In the genomic region with DNA sequence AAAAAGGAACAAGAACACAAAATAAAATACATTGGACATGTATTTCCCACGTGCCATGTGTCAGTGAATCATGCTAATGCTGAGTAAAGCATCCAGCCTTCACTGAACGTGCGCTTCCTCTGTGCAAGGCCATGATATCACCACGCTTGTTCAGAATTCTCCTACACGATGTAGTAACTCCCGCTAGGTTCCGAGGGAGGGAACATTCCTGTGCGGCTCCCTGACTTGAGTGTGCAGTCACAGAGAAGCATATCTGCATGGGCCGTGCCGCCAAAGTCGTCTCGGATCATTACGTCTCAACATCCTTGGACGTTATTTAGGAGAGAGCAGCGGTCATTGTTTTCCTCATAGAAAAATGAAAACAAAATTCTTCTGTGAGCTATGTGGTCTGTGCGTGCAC, we compare ENCODE assay signal across 17 mouse cellular contexts.
DNase-seq lines count a peak whose midpoint lies in the region; ATAC-seq and TF ChIP-seq lines count a peak whose summit lies in the region.
"Had no signal": no experiment of that assay in that cellular context is flagged by ENCODE, and none has a peak within 500 bp of the region (broad histone marks: within the 10 kb centered on the region; RNA-seq: fewer than 3 reads in every experiment).

No protein-coding gene starts in this region.

- H3K9ac ChIP-seq in kidney, embryonic 15.5 days = no peak overlapping the region
- H3K9ac ChIP-seq in heart, postnatal 0 days (replicated peaks; ENCODE audit: low read depth, low read length) = no peak overlapping the region
- H3K9ac ChIP-seq: embryonic facial prominence, embryonic 15.5 days; forebrain, embryonic 12.5 days; limb, embryonic 12.5 days; liver, embryonic 15.5 days had no signal

- peaks cover 48% of the 10 kb centered on the region for H3K4me1 ChIP-seq in kidney, embryonic 15.5 days
- peaks cover 53% of the 10 kb centered on the region for H3K4me1 ChIP-seq in heart, postnatal 0 days (ENCODE audit: control insufficient read depth, insufficient read depth)
- H3K4me1 ChIP-seq in embryonic facial prominence, embryonic 10.5 days = peaks cover 5% of the 10 kb centered on the region; the same call in 1 of the 2 replicates
- H3K4me1 ChIP-seq: embryonic facial prominence, embryonic 15.5 days; liver, embryonic 15.5 days had no signal

- 54% methylated on average over 16 of the region's 16 CpGs for WGBS in kidney, embryonic 15.5 days
- WGBS in heart, postnatal 0 days = 19% methylated on average over 16 of the region's 16 CpGs
- 86% methylated on average over 16 of the region's 16 CpGs for WGBS in embryonic facial prominence, embryonic 10.5 days

- H3K27me3 ChIP-seq in kidney, embryonic 15.5 days = no peaks in the 10 kb centered on the region
- H3K27me3 ChIP-seq in heart, postnatal 0 days (ENCODE audit: control insufficient read depth, insufficient read depth, low read length) = no peaks in the 10 kb centered on the region
- no peaks in the 10 kb centered on the region for H3K27me3 ChIP-seq in embryonic facial prominence, embryonic 10.5 days (replicated peaks; ENCODE audit: low read depth, poor library complexity, severe bottlenecking)
- H3K27me3 ChIP-seq: CH12.LX; embryonic facial prominence, embryonic 15.5 days; forebrain, embryonic 12.5 days; limb, embryonic 12.5 days; liver, embryonic 15.5 days had no signal

- no peak overlapping the region for H3K4me3 ChIP-seq in kidney, embryonic 15.5 days (replicated peaks)
- 0 out of 2 replicates have a peak overlapping the region, but pooled peaks have one; percentile 2 for H3K4me3 ChIP-seq in heart, postnatal 0 days (ENCODE audit: low read depth, low read length)
- no peak overlapping the region for H3K4me3 ChIP-seq in embryonic facial prominence, embryonic 10.5 days
- H3K4me3 ChIP-seq: embryonic facial prominence, embryonic 15.5 days; forebrain, embryonic 12.5 days; hindbrain, embryonic 10.5 days; left cerebral cortex, adult 2 months; limb, embryonic 12.5 days; liver, embryonic 15.5 days had no signal

- H3K27ac ChIP-seq in kidney, embryonic 15.5 days = peak overlapping the region; percentile 67
- H3K27ac ChIP-seq in heart, postnatal 0 days (ENCODE audit: low read depth) = peak overlapping the region; percentile 83
- no peak overlapping the region for H3K27ac ChIP-seq in embryonic facial prominence, embryonic 10.5 days (replicated peaks)
- H3K27ac ChIP-seq: embryonic facial prominence, embryonic 15.5 days; forebrain, embryonic 12.5 days; left cerebral cortex, adult 2 months; liver, embryonic 15.5 days; stomach, postnatal 0 days had no signal

- no peak for TF ChIP-seq CTCF in heart, postnatal 0 days (IDR thresholded peaks at IDR 0.05; ENCODE audit: low read depth)

- no peaks in the 10 kb centered on the region for H3K9me3 ChIP-seq in kidney, embryonic 15.5 days (replicated peaks)
- no peaks in the 10 kb centered on the region for H3K9me3 ChIP-seq in heart, postnatal 0 days (replicated peaks; ENCODE audit: control insufficient read depth, low read length)
- no peaks in the 10 kb centered on the region for H3K9me3 ChIP-seq in embryonic facial prominence, embryonic 10.5 days
- H3K9me3 ChIP-seq: embryonic facial prominence, embryonic 15.5 days; forebrain, embryonic 12.5 days; hindbrain, embryonic 10.5 days; limb, embryonic 12.5 days; liver, embryonic 15.5 days had no signal

- H3K36me3 ChIP-seq in kidney, embryonic 15.5 days = no peaks in the 10 kb centered on the region
- H3K36me3 ChIP-seq in heart, postnatal 0 days (replicated peaks; ENCODE audit: control insufficient read depth, insufficient read depth, low read length) = peaks cover 16% of the 10 kb centered on the region
- no peaks in the 10 kb centered on the region for H3K36me3 ChIP-seq in embryonic facial prominence, embryonic 10.5 days (replicated peaks)
- H3K36me3 ChIP-seq: embryonic facial prominence, embryonic 15.5 days; hindbrain, embryonic 10.5 days; liver, embryonic 15.5 days had no signal

- DNase-seq in adrenal gland, adult (ENCODE audit: inconsistent age in 2 of 2, low spot score in 1 of 2) = peak; percentile 48 to 78
- no peak for DNase-seq in adrenal gland, postnatal 4 days (ENCODE audit: low spot score in 2 of 2)
- DNase-seq in kidney, adult 9 months = no peak
- peak; percentile 47 for DNase-seq in adrenal gland, adult 8-10 months
- peak; percentile 71 for DNase-seq in heart, postnatal 0 days (ENCODE audit: low spot score)
- no peak for DNase-seq in embryonic facial prominence, embryonic 10.5 days (ENCODE audit: low spot score)
- DNase-seq in layer of hippocampus, postnatal 25 days (ENCODE audit: extremely low spot score in 1 of 2, low spot score in 1 of 2) = no peak
- DNase-seq: cerebellum, adult 11 months had no signal

- H3K4me2 ChIP-seq in kidney, embryonic 15.5 days = no peak overlapping the region
- H3K4me2 ChIP-seq in heart, postnatal 0 days (ENCODE audit: low read depth, low read length) = peak overlapping the region; percentile 46
- H3K4me2 ChIP-seq: embryonic facial prominence, embryonic 15.5 days; forebrain, embryonic 12.5 days; limb, embryonic 12.5 days; liver, embryonic 15.5 days had no signal

- TF ChIP-seq EP300 in heart, postnatal 0 days (IDR thresholded peaks at IDR 0.05; ENCODE audit: low read depth) = no peak

- ATAC-seq in kidney, embryonic 15.5 days (replicated peaks; ENCODE audit: low FRiP score) = peak; percentile 61
- ATAC-seq in heart, postnatal 0 days (ENCODE audit: insufficient read depth, low read depth) = peak; percentile 63; the same call in 1 of the 2 replicates

Comparison
In these comparisons a context has a peak if more than half of its experiments do, and no peak if none do; other contexts are left out.
1. DNase-seq: peak in adrenal gland, adult (2 of 2), adrenal gland, adult 8-10 months (single experiment) and heart, postnatal 0 days (single experiment); none in adrenal gland, postnatal 4 days (0 of 2), kidney, adult 9 months (single experiment), embryonic facial prominence, embryonic 10.5 days (single experiment) and layer of hippocampus, postnatal 25 days (0 of 2).